8 mouse cellular contexts compared by ENCODE assay signal in genomic region chr2:166806173-166806705, GRCm38 (mm10). TPM values are rescaled to one million over a fixed set of nuclear protein-coding genes. Genes with fewer than 3 reads are reported as not detected.
DNase-seq lines count a peak whose midpoint lies in the region; ATAC-seq lines count a peak whose summit lies in the region.

No protein-coding gene starts in this region.

- 13% methylated on average over 14 of the region's 14 CpGs for WGBS in lung, embryonic 16.5 days
- 22% methylated on average over 14 of the region's 14 CpGs for WGBS in embryonic facial prominence, embryonic 12.5 days
- 27% methylated on average over 14 of the region's 14 CpGs for WGBS in limb, embryonic 11.5 days
- 25% methylated on average over 14 of the region's 14 CpGs for WGBS in neural tube, embryonic 14.5 days

- H3K4me2 ChIP-seq in lung, embryonic 16.5 days (ENCODE audit: low read depth, low read length): peak overlapping the region; percentile 94
- peak overlapping the region; percentile 89 for H3K4me2 ChIP-seq in embryonic facial prominence, embryonic 12.5 days (replicated peaks)
- peak overlapping the region; percentile 83 for H3K4me2 ChIP-seq in limb, embryonic 11.5 days (ENCODE audit: low read depth, severe bottlenecking)
- H3K4me2 ChIP-seq in neural tube, embryonic 14.5 days (ENCODE audit: low read depth, low read length): peak overlapping the region; percentile 92

- no peak; the same call in 1 of the 2 replicates for ATAC-seq in lung, embryonic 16.5 days (ENCODE audit: low read depth)
- ATAC-seq in embryonic facial prominence, embryonic 12.5 days (ENCODE audit: insufficient number of reproducible peaks, insufficient read depth, low FRiP score, low TSS enrichment): no peak
- no peak for ATAC-seq in limb, embryonic 11.5 days (ENCODE audit: insufficient number of reproducible peaks, low FRiP score, low TSS enrichment, low read depth)
- no peak for ATAC-seq in neural tube, embryonic 14.5 days (ENCODE audit: low read depth)
- ATAC-seq in granulocyte monocyte progenitor cell, adult 5-6 weeks (replicated peaks; ENCODE audit: poor library complexity, severe bottlenecking): no peak

- H3K9ac ChIP-seq in lung, embryonic 16.5 days (ENCODE audit: low read length): peak overlapping the region; percentile 90
- peak overlapping the region; percentile 78 for H3K9ac ChIP-seq in embryonic facial prominence, embryonic 12.5 days
- peak overlapping the region; percentile 63 for H3K9ac ChIP-seq in limb, embryonic 11.5 days (ENCODE audit: low read length)
- H3K9ac ChIP-seq in neural tube, embryonic 14.5 days (replicated peaks; ENCODE audit: low read depth, low read length): peak overlapping the region; percentile 77

- H3K27ac ChIP-seq in lung, embryonic 16.5 days (ENCODE audit: low read length): peak overlapping the region; percentile 80
- peak overlapping the region; percentile 55; the same call in 1 of the 2 replicates for H3K27ac ChIP-seq in embryonic facial prominence, embryonic 12.5 days
- no peak overlapping the region for H3K27ac ChIP-seq in limb, embryonic 11.5 days (replicated peaks; ENCODE audit: low read depth, low read length)
- no peak overlapping the region for H3K27ac ChIP-seq in neural tube, embryonic 14.5 days (ENCODE audit: low read depth, low read length)

- no peaks in the 10 kb centered on the region for H3K9me3 ChIP-seq in lung, embryonic 16.5 days (ENCODE audit: control insufficient read depth, low read length)
- H3K9me3 ChIP-seq in embryonic facial prominence, embryonic 12.5 days: no peaks in the 10 kb centered on the region
- H3K9me3 ChIP-seq in limb, embryonic 11.5 days (ENCODE audit: control insufficient read depth, low read length): no peaks in the 10 kb centered on the region
- no peaks in the 10 kb centered on the region for H3K9me3 ChIP-seq in neural tube, embryonic 14.5 days (ENCODE audit: control insufficient read depth, low read length)

- no peak for DNase-seq in lung, postnatal 14 days
- DNase-seq in limb, embryonic 11.5 days (ENCODE audit: low spot score): no peak
- DNase-seq in ovary, postnatal 36 days (ENCODE audit: low spot score): no peak
- DNase-seq in layer of hippocampus, postnatal 14 days (ENCODE audit: low spot score in 2 of 2): no peak

- peak overlapping the region; percentile 86 for H3K4me3 ChIP-seq in lung, embryonic 16.5 days (ENCODE audit: low read length)
- H3K4me3 ChIP-seq in embryonic facial prominence, embryonic 12.5 days: peak overlapping the region; percentile 81
- peak overlapping the region; percentile 76 for H3K4me3 ChIP-seq in limb, embryonic 11.5 days (ENCODE audit: low read depth, low read length)
- peak overlapping the region; percentile 73 for H3K4me3 ChIP-seq in neural tube, embryonic 14.5 days (ENCODE audit: low read depth, low read length)

- H3K27me3 ChIP-seq in lung, embryonic 16.5 days (ENCODE audit: control insufficient read depth, insufficient read depth, low read depth, low read length): no peaks in the 10 kb centered on the region
- no peaks in the 10 kb centered on the region for H3K27me3 ChIP-seq in embryonic facial prominence, embryonic 12.5 days
- no peaks in the 10 kb centered on the region for H3K27me3 ChIP-seq in limb, embryonic 11.5 days (ENCODE audit: control insufficient read depth, insufficient read depth, low read length)
- no peaks in the 10 kb centered on the region for H3K27me3 ChIP-seq in neural tube, embryonic 14.5 days (ENCODE audit: control insufficient read depth, insufficient read depth, low read length)

- no peaks in the 10 kb centered on the region for H3K36me3 ChIP-seq in lung, embryonic 16.5 days (ENCODE audit: control insufficient read depth, insufficient read depth, low read length)
- no peaks in the 10 kb centered on the region for H3K36me3 ChIP-seq in embryonic facial prominence, embryonic 12.5 days
- no peaks in the 10 kb centered on the region for H3K36me3 ChIP-seq in limb, embryonic 11.5 days (ENCODE audit: control insufficient read depth, insufficient read depth, low read length)
- no peaks in the 10 kb centered on the region for H3K36me3 ChIP-seq in neural tube, embryonic 14.5 days (ENCODE audit: control insufficient read depth, insufficient read depth, low read length)

- H3K4me1 ChIP-seq in lung, embryonic 16.5 days (replicated peaks; ENCODE audit: control insufficient read depth, insufficient read depth, low read length): peaks cover 9% of the 10 kb centered on the region
- peaks cover 8% of the 10 kb centered on the region for H3K4me1 ChIP-seq in embryonic facial prominence, embryonic 12.5 days
- H3K4me1 ChIP-seq in limb, embryonic 11.5 days (ENCODE audit: control insufficient read depth, insufficient read depth, low read length): peaks cover 11% of the 10 kb centered on the region; the same call in 1 of the 2 replicates
- peaks cover 5% of the 10 kb centered on the region; the same call in 1 of the 2 replicates for H3K4me1 ChIP-seq in neural tube, embryonic 14.5 days (ENCODE audit: control insufficient read depth, insufficient read depth, low read length)

RNA-seq across cellular contexts. Expression of gene Arfgef2, which starts 0.9 kb away (rescaled TPM):
- polyA plus RNA-seq in lung, embryonic 16.5 days (2015; fragmentation: Nextera tagmentation; extraction: Ambion mirVana): 5.8 and 6.1 TPM in 2 replicates
- 4.8 and 5.1 TPM in 2 replicates for polyA plus RNA-seq in embryonic facial prominence, embryonic 12.5 days (2016; fragmentation: Nextera tagmentation; extraction: Ambion mirVana)
- polyA plus RNA-seq in limb, embryonic 11.5 days (2014; fragmentation: Nextera tagmentation; extraction: Ambion mirVana): 4.8 and 5.7 TPM in 2 replicates
- polyA plus RNA-seq in neural tube, embryonic 14.5 days (2014; fragmentation: Nextera tagmentation; extraction: Ambion mirVana): 5.6 and 8.0 TPM in 2 replicates
- 10 to 100 TPM; 44.5 to 46.0 TPM for total RNA-seq in layer of hippocampus, postnatal 14 days (2021)
- total RNA-seq in granulocyte monocyte progenitor cell, adult 5-6 weeks (2014; fragmentation: Nextera tagmentation): 14.2 and 20.5 TPM in 2 replicates
- 15.3 and 24.7 TPM in 2 replicates for total RNA-seq in granulocyte monocyte progenitor cell, adult 5-6 weeks (2017)

RNA-seq across cellular contexts. Expression of gene Trp53rkb, which starts 13.9 kb away (rescaled TPM):
- 5.2 and 5.8 TPM in 2 replicates for polyA plus RNA-seq in lung, embryonic 16.5 days (2015; fragmentation: Nextera tagmentation; extraction: Ambion mirVana)
- 11.5 and 13.2 TPM in 2 replicates for polyA plus RNA-seq in embryonic facial prominence, embryonic 12.5 days (2016; fragmentation: Nextera tagmentation; extraction: Ambion mirVana)
- polyA plus RNA-seq in limb, embryonic 11.5 days (2014; fragmentation: Nextera tagmentation; extraction: Ambion mirVana): 11.1 and 12.9 TPM in 2 replicates
- polyA plus RNA-seq in neural tube, embryonic 14.5 days (2014; fragmentation: Nextera tagmentation; extraction: Ambion mirVana): 9.4 and 9.8 TPM in 2 replicates
- total RNA-seq in layer of hippocampus, postnatal 14 days (2021): 1 to 10 TPM; 5.2 to 6.7 TPM
- 2.1 and 4.5 TPM in 2 replicates for total RNA-seq in granulocyte monocyte progenitor cell, adult 5-6 weeks (2014; fragmentation: Nextera tagmentation)
- 2.2 and 5.3 TPM in 2 replicates for total RNA-seq in granulocyte monocyte progenitor cell, adult 5-6 weeks (2017)

Comparison
In these comparisons a context has a peak if more than half of its experiments do, and no peak if none do; other contexts are left out.
1. H3K27ac ChIP-seq: peak in lung, embryonic 16.5 days (single experiment) and embryonic facial prominence, embryonic 12.5 days (single experiment); none in limb, embryonic 11.5 days (single experiment) and neural tube, embryonic 14.5 days (single experiment).
2. Peak in every context shown above with its lines, with median percentiles within 50 percentile points of each other: H3K4me2 ChIP-seq, H3K4me3 ChIP-seq and H3K9ac ChIP-seq.